Mouse (Mus musculus): ENCODE measurements around the gene Wfdc10.

DNA sequence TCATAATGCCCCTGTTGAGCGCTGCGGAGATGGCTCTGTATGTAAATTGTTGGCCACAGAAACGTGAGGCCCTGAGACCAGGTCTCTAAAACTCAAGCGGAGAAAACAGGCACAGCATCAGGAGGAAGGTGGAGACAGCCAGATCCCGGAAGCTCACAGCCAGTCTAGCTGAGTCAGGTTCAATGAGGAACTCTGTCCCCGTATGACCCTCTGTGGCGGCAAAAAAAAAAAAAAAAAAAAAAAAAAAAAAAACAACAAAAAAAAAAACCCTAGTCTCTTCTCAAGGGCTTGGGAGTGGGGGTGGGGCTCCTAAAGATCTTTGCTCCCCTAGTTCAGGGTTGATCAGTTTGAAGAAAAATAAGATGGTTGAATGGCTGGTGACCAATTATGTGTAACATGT is 14.7 kb upstream of the Wfdc10 start:
- no peak for TF ChIP-seq CTCF (IDR thresholded peaks at IDR 0.05; ENCODE audit: low read depth, low read length)
- no peak for TF ChIP-seq POLR2A (IDR thresholded peaks at IDR 0.05; ENCODE audit: extremely low read depth, insufficient read depth, low read length)

Measured in liver, adult 2 months (tissue).